Mouse (Mus musculus) neural tube, embryonic 13.5 days (tissue): ENCODE data around the gene Phxr2. TPM values are rescaled to one million over a fixed set of nuclear protein-coding genes. Genes with fewer than 3 reads are reported as not detected.

Source experiments
- ATAC-seq: fragments of 200-750 bp; cut with Nextera tagmentation; 2 replicates; pipeline ENCODE4 v1.8.0; 2017; ENCODE audit warnings: low read depth, mild to moderate bottlenecking, moderate TSS enrichment, moderate library complexity
- H3K27ac ChIP-seq: fragments of 300-500 bp; sonication (generic); replicated peaks from 2 replicates; pipeline ENCODE4 v1.5.1; 2015; ENCODE audit warnings: moderate library complexity, mild to moderate bottlenecking, inconsistent platforms
- H3K27me3 ChIP-seq: fragments of 300-500 bp; sonication (generic); 2 replicates; pipeline ENCODE4 v1.6.1; 2015; ENCODE audit warnings: mild to moderate bottlenecking, inconsistent platforms
- H3K36me3 ChIP-seq: fragments of 300-500 bp; sonication (generic); 2 replicates; pipeline ENCODE4 v1.6.1; 2015; ENCODE audit warnings: mild to moderate bottlenecking, inconsistent platforms
- H3K4me1 ChIP-seq: fragments of 300-500 bp; sonication (generic); replicated peaks from 2 replicates; pipeline ENCODE4 v1.6.1; 2015; ENCODE audit warnings: inconsistent platforms
- H3K4me2 ChIP-seq: fragments of 300-500 bp; sonication (generic); 2 replicates; pipeline ENCODE4 v1.6.1; 2015; ENCODE audit warnings: inconsistent platforms, mild to moderate bottlenecking, moderate library complexity
- H3K4me3 ChIP-seq: fragments of 300-500 bp; sonication (generic); 2 replicates; pipeline ENCODE4 v1.5.1; 2015; ENCODE audit warnings: mild to moderate bottlenecking, inconsistent platforms
- H3K9ac ChIP-seq: fragments of 300-500 bp; sonication (generic); 2 replicates; pipeline ENCODE4 v1.6.1; 2015; ENCODE audit warnings: moderate library complexity, mild to moderate bottlenecking, inconsistent platforms
- H3K9me3 ChIP-seq: fragments of 300-500 bp; sonication (generic); 2 replicates; pipeline ENCODE4 v1.6.1; 2016; ENCODE audit warnings: inconsistent platforms
- WGBS: fragments of 180-500 bp; shearing (Covaris S2); methylation state at CpG from one replicate; pipeline ENCODE4 v1.1.7; 2015; 5-methylcytosine and 5-hydroxymethylcytosine counted together
- polyA plus RNA-seq: library from polyadenylated mRNA; unstranded; fragments of >200 nt; fragmentation: Nextera tagmentation; extraction: Ambion mirVana; gene quantifications from 2 replicates; pipeline ENCODE4 v1.2.1, GENCODE M21; 2015

Gene Phxr2
- not detected in 2 replicates for polyA plus RNA-seq

- H3K4me1 ChIP-seq = peaks cover 11% of the 10 kb centered on the region
- no peak within 1 kb of the TSS for H3K27ac ChIP-seq
- no peaks in the 10 kb centered on the region for H3K27me3 ChIP-seq
- no peak within 1 kb of the TSS for H3K4me3 ChIP-seq
- no peak within 1 kb of the TSS for H3K9ac ChIP-seq
- no peak for ATAC-seq
- no peak within 1 kb of the TSS for H3K4me2 ChIP-seq
- H3K36me3 ChIP-seq = peaks cover 30% of the 10 kb centered on the region
- H3K9me3 ChIP-seq = no peaks in the 10 kb centered on the region
- 86% methylated on average over 4 of the region's 4 CpGs for WGBS
These were observed at the start of gene Phxr2 for GRCm38 (mm10) chr10:99126225-99126624. Phxr2 (minus strand) TSS chr10:99126325.

- ATAC-seq = no peak
- Histone ChIP-seq H3K9ac (no peak overlapping the region), H3K4me3 (no peak overlapping the region), H3K9me3 (no peaks in the 10 kb centered on the region), H3K36me3 (0 out of 2 replicates have a peak, but pooled peaks cover 3% of the 10 kb centered on the region), H3K27me3 (no peaks in the 10 kb centered on the region), H3K4me1 (peaks cover 15% of the 10 kb centered on the region), H3K4me2 (no peak overlapping the region), H3K27ac (no peak overlapping the region)
- WGBS = 40% methylated on average over 7 of the region's 7 CpGs
These were observed 46.9 kb upstream of the Phxr2 start for GRCm38 (mm10) chr10:99172906-99173507.

- Histone ChIP-seq H3K27ac (peak overlapping the region; percentile 65), H3K36me3 (0 out of 2 replicates have a peak, but pooled peaks cover 3% of the 10 kb centered on the region), H3K9me3 (no peaks in the 10 kb centered on the region), H3K4me3 (no peak overlapping the region), H3K9ac (peak overlapping the region; percentile 52), H3K4me1 (peaks cover 15% of the 10 kb centered on the region), H3K4me2 (peak overlapping the region; percentile 33), H3K27me3 (no peaks in the 10 kb centered on the region)
- peak; percentile 74 for ATAC-seq
- 11% methylated on average over 12 of the region's 12 CpGs for WGBS
These were observed 45.9 kb upstream of the Phxr2 start for GRCm38 (mm10) chr10:99171961-99172497.

GRCm38 (mm10) chr10:99169765-99170129 is 43.6 kb upstream of the Phxr2 start:
- WGBS = 76% methylated on average over 5 of the region's 5 CpGs
- Histone ChIP-seq H3K27me3 (no peaks in the 10 kb centered on the region), H3K4me3 (no peak overlapping the region), H3K36me3 (0 out of 2 replicates have a peak, but pooled peaks cover 3% of the 10 kb centered on the region), H3K4me2 (no peak overlapping the region), H3K9me3 (no peaks in the 10 kb centered on the region), H3K9ac (no peak overlapping the region), H3K27ac (no peak overlapping the region), H3K4me1 (peaks cover 15% of the 10 kb centered on the region)
- ATAC-seq = no peak

DNA sequence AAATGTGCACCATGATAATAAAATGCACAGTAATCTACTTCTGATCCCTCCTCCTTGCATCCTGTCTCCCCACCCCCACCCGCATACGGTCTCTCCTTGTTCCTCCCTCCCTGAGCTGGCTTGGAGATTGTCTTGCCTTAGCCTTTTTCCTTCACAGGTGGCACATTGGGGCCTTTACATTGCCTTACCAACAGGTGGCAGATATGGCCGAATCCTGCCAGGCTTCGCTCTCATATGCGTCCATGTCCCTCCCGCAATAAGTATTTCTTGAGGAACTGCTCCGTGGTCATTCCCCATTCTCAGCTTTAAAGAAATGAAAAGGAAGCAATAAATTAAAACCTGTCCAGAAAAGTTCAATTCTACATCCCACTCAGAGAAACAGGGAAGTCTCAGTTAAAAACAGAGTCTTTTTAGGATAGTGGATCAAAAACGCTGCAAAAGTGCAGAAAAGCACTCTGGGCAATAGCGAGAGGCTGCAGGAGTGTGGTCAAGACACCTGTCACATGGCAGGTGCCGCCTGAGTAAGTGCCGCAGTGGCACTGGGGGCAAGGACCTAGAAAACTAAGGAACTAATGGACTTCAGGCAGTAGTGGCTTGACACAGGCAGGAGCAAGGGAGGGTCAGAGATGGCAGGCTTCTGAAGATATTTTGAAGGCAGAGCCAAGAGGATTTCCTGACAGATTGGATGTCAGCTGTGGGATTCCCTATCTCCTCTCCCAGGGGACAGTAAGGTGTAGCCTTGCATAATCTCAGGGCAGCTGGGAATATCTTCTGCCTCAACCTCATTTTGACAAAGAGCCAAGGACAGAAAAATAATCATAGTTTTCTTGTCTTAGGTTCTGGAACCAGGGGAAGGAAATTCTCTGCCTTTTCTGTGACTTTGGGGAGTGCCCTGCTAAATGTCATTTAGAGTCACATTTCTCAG is 43.0 kb upstream of the Phxr2 start:
- Histone ChIP-seq H3K9ac (no peak overlapping the region), H3K4me3 (no peak overlapping the region), H3K4me2 (no peak overlapping the region), H3K27me3 (no peaks in the 10 kb centered on the region), H3K27ac (no peak overlapping the region), H3K36me3 (no peaks in the 10 kb centered on the region), H3K4me1 (peaks cover 15% of the 10 kb centered on the region), H3K9me3 (no peaks in the 10 kb centered on the region)
- ATAC-seq = no peak
- 82% methylated on average over 11 of the region's 11 CpGs for WGBS

DNA sequence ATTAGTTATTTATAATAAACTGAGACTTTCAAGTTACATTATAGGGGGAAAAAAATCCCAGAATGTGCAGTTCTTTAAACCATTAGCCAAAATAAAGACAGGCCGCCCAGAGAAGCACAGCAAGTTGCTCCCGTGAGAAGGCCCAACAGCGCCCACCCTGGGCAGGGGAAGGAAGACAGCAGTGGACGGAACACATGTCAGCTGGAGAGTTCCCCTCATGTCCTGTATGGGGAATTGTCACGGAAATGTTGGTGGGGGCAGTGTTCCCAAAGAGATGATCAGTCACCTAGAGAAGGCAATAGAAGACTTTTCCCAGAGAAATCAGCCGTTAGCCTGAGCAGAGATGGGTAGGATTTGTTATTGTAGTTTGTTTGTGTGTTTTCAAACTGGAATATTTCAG is 42.3 kb upstream of the Phxr2 start:
- Histone ChIP-seq H3K4me1 (peaks cover 15% of the 10 kb centered on the region), H3K27ac (no peak overlapping the region), H3K9ac (no peak overlapping the region), H3K4me2 (no peak overlapping the region), H3K36me3 (no peaks in the 10 kb centered on the region), H3K27me3 (no peaks in the 10 kb centered on the region), H3K9me3 (no peaks in the 10 kb centered on the region), H3K4me3 (no peak overlapping the region)
- ATAC-seq = no peak
- WGBS = 78% methylated on average over 6 of the region's 6 CpGs

- Histone ChIP-seq H3K27me3 (no peaks in the 10 kb centered on the region), H3K4me3 (no peak overlapping the region), H3K4me2 (no peak overlapping the region), H3K9ac (no peak overlapping the region), H3K27ac (no peak overlapping the region), H3K36me3 (no peaks in the 10 kb centered on the region), H3K9me3 (no peaks in the 10 kb centered on the region), H3K4me1 (peaks cover 4% of the 10 kb centered on the region)
- WGBS = 79% methylated on average over 3 of the region's 3 CpGs
- ATAC-seq = no peak
These were observed 40.3 kb upstream of the Phxr2 start for GRCm38 (mm10) chr10:99166392-99166791.

DNA sequence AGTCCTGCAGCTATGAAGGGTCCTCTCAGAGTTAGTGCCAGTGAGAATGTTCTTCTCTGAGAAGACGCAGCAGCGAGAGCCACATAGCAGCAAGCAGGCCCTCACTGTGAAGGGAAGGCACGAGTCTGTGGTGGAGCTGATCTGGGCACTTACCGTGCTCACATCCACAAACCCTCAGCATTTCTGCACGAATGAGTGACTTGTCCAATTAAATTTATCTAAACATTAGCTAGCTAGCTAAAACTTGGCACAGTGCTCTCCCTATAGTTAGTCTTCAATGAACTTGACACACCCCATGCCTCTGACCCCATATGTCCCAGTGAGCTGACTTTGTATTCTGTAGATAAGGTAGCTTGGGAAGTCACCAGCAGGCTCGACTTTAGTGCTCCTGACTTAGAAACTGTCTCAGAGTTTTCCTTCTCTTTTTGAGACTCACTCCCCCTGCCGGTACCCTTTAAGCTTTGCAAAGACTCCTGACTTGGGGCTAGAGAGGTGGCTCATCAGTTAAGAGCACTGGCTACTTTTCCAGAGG is 39.7 kb upstream of the Phxr2 start:
- WGBS = 82% methylated on average over 7 of the region's 7 CpGs

DNA sequence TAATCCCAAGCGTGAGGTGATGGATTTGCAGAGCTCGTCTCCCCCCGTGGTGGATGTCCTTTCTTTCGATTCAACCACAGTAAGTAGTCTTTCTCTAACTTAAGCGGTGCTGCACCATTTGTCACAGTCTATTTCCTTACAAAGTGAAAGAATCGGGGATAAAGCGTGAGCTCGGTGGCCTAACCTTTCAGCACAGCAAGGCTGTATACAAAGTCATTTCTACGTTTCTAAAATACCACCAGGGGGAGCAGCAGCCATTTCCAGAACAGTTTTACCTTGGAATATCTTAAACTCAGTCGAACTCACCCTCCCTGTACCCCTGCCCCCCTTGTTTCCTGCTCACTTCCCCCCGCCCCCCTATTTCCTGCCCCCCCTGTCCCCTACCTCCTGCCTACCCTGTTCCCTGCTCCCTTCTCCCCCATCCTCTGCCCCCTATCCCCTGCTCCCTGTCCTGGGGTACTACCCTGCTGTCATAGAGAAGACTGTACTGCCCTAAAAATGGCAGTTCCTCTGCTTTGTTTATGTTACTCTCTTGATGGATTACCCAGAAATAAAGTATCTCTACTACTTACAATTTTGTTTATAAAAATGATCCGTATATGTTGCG is 38.8 kb upstream of the Phxr2 start:
- no peaks in the 10 kb centered on the region for H3K9me3 ChIP-seq
- H3K4me3 ChIP-seq = no peak overlapping the region
- H3K4me2 ChIP-seq = peak overlapping the region; percentile 27; the same call in 1 of the 2 replicates
- no peak overlapping the region for H3K27ac ChIP-seq
- H3K9ac ChIP-seq = 0 out of 2 replicates have a peak overlapping the region, but pooled peaks have one; percentile 34
- no peaks in the 10 kb centered on the region; the same call in 1 of the 2 replicates for H3K4me1 ChIP-seq
- peaks cover 2% of the 10 kb centered on the region; the same call in 1 of the 2 replicates for H3K36me3 ChIP-seq
- H3K27me3 ChIP-seq = no peaks in the 10 kb centered on the region
- WGBS = 26% methylated on average over 12 of the region's 13 CpGs
- ATAC-seq = peak; percentile 81

More for the DNA sequence above, 39.7 kb upstream of the Phxr2 start:
- Histone ChIP-seq H3K4me3 (no peak overlapping the region), H3K9me3 (no peaks in the 10 kb centered on the region), H3K4me1 (no peaks in the 10 kb centered on the region; the same call in 1 of the 2 replicates), H3K4me2 (no peak overlapping the region), H3K9ac (no peak overlapping the region), H3K27me3 (no peaks in the 10 kb centered on the region), H3K27ac (no peak overlapping the region), H3K36me3 (no peaks in the 10 kb centered on the region)
- ATAC-seq = no peak

- peaks cover 4% of the 10 kb centered on the region; the same call in 1 of the 2 replicates for H3K36me3 ChIP-seq
- H3K4me3 ChIP-seq = no peak overlapping the region
- no peak overlapping the region for H3K4me2 ChIP-seq
- WGBS = 88% methylated on average over 5 of the region's 5 CpGs
- H3K27ac ChIP-seq = no peak overlapping the region
- H3K9me3 ChIP-seq = no peaks in the 10 kb centered on the region
- no peak for ATAC-seq
- H3K9ac ChIP-seq = no peak overlapping the region
- H3K27me3 ChIP-seq = no peaks in the 10 kb centered on the region
- no peaks in the 10 kb centered on the region; the same call in 1 of the 2 replicates for H3K4me1 ChIP-seq
These were observed 36.9 kb upstream of the Phxr2 start for GRCm38 (mm10) chr10:99163002-99163401.

GRCm38 (mm10) chr10:99161987-99162582 is 36.0 kb upstream of the Phxr2 start:
- no peaks in the 10 kb centered on the region for H3K27me3 ChIP-seq
- H3K4me1 ChIP-seq = no peaks in the 10 kb centered on the region; the same call in 1 of the 2 replicates
- H3K9ac ChIP-seq = no peak overlapping the region
- H3K4me3 ChIP-seq = no peak overlapping the region
- no peak overlapping the region for H3K4me2 ChIP-seq
- H3K36me3 ChIP-seq = peaks cover 7% of the 10 kb centered on the region
- no peak overlapping the region for H3K27ac ChIP-seq
- no peaks in the 10 kb centered on the region for H3K9me3 ChIP-seq
- 38% methylated on average over 8 of the region's 8 CpGs for WGBS
- no peak for ATAC-seq
